Mouse (Mus musculus) gastrocnemius, adult 8-10 months (tissue): ENCODE measurements around the gene Armc2. TPM values are rescaled to one million over a fixed set of nuclear protein-coding genes. Genes with fewer than 3 reads are reported as not detected.
"Not testable (repeated sequence)": the region's sequence is repeated elsewhere in the genome, so short reads cannot be mapped to it uniquely, and the experiment has no call there.

Experiments
- DNase-seq, 2 experiments: peaks; one replicate each; pipeline ENCODE4 v3.0.0; 2022; ENCODE audit warnings: low spot score in 2 of 2
- total RNA-seq, 4 experiments: library from RNA; stranded (reverse); gene quantifications; 2 replicates each; pipeline ENCODE4 v1.2.4; 2022

Armc2 gene
- total RNA-seq, 4 experiments from 2014 or later, result 0.20 to 0.70 (median 0.41) TPM

DNA sequence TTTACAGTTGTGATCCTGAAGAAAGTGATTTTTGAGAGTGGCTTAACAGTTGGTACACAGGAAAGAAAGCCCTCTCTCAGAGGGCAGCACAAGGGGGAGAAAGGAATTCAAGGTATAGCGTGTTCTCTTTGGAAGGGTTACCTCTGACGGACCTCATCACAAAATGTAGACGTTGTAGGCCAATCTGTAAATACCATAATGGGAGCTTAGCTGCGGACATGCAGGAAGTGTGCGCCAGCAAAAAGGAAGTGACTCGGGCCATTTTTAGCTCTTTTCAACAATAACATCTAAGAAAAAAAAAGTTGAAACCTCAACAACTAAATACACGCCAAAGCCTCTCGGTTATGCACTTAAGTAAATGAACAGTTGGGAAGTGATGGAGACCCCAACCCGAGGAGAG, 45.6 kb downstream of the Armc2 start:
- no peak for DNase-seq

DNA sequence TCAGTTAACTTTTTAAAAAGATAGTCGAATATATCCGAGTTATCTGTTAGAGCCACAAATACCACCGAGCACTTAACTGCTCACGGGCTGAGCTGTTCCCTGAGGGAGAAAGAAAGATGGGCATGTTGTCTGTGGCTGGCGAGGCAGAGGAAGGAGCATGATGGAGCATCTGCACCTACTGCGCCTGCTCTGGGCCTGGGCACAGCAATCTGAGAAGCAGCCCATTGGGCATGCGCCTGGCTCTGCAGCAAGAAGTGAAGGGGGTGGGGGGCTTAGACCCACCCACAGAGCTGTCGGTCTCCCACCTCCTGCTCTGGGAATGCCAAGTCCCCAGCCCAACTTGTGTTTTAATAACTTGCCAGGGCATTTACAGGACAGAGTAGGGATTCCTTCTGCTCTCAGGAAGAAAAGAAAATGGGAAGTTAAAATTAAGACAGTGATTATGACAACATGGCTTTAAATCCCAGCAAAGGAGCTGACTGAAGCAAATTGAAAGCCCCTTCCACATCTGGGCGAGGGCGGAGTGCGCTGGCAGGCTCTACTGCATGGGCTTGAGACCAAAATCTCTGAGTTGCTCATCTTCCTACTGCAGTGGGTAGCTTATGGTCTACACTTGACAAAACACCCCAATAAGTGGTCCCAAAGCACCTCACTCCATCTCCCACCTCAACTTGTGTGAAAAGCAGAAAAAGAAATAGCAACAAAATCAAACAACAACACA, 50.2 kb downstream of the Armc2 start:
- DNase-seq, result peak in 1 of 2 experiments; percentile 15

DNA sequence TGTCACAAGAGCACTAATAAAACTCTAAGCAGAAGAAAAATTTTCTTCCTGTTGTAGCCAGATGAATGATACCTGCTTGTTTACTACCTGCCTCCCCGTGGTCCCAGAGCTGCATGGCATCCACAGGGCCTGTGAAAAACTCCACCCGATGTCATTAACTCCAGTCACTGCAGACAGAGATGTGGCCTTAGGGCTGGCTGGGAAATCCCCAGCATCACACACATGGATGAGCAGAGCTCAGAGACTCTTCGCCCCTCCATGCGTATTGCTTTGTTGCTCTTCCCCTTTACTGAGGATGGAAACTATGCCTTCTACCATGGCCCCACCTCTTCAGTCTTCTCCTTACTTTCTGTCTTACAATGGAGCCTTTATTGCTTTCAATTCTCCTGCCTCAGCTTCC, 55.5 kb downstream of the Armc2 start:
- no peak for DNase-seq

DNA sequence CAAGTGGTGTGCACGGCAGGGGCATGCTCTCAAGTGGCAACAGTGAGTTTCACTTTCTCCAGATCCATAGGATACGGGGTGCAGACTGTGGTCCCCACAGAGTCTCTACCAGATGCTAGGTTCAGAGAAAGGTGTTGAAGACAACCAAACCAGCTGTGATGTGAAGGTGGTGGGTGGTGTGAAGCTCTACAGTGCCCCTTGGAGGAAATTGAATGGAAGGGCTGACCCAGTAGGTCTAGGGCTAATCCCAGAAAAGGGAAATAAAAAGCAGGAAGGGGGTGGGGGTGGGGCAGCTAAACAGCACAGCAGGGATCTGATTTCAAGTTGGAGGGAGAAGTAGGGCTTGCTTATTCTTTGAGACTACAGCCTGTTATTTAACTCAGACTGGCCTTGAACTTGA, 58.4 kb downstream of the Armc2 start:
- no peak for DNase-seq

DNA sequence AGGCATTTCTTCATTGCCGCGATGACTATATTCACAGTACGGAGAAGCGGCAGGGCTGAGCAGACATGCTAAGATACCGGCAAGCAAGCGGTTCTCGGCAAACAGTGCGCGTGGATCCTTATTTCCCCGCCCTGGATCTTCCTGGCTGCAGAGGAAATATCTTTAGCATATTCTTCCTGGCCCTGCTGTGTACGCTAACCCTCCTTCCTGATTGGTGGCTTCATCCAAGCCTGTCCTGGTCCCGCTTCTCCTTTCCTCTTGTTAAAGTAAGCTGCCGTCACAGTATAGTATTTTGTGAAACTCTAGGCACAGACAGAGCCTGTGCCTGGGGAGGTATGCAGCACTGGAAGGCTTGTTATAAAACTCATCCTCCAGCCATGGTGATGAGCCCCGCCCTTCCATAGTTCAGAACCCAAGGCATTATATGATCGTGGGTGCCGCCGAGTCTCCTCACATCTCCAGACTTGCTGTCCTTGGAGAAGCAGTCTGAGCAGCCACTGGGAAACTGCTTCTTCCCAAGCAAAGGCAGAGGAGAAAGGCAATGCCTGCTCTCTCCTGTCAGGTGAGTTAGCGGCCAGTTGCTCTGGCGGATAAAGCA, 59.5 kb downstream of the Armc2 start:
- DNase-seq, result no peak

DNA sequence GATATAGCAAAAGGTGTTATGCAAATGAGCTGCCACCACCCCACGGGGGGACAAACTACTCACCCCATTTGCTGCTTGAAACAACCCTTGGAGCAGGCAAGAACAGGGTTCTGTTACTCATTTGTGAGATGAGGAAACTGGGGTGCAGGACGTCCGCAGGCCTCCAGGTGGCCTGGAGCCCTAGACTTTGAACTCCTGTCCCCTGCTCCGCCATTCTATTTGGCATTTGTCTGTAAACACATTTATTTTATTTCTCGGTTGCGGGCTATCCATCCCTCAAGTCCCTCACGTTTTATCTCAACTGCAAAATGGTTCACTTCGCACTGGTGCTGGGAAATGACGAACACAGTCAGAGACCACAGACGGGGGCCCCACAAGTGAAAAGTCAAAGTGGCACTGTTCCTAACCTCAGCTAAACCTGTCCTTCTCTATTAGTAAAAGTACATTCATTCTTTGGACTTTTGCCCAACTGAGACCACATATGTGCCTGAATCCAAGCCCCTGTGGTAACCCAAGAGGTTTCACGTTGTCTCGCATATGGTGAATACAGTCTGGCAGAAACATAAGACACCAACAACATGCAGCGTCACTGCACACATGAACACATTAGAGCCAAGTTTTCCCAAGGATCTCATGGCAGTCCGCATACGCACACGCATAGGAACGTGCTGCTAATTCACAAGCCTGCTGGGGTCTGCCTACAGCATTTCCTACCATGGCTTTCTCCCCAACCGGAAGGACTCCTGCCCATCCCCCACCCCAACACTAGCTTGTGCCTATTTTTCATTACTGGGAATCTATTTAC, 60.6 kb downstream of the Armc2 start:
- DNase-seq, result no peak

DNA sequence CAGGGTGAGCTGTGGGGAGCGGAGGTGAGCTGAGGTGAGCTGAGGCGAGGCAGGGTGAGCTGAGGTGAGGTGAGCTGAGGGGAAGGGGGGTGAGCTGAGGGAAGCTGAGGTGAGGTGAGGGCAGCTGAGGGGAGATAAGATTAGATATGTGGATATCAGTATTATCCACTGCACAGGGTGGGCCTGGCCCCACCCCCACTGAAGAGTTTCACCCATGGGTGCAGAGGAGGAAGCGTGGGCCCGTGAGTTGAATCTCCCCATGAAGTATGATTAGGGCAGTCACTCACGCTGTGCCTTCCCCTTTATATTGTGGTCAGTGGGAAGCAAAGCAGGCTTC, 64.7 kb downstream of the Armc2 start:
- no peak for DNase-seq

DNA sequence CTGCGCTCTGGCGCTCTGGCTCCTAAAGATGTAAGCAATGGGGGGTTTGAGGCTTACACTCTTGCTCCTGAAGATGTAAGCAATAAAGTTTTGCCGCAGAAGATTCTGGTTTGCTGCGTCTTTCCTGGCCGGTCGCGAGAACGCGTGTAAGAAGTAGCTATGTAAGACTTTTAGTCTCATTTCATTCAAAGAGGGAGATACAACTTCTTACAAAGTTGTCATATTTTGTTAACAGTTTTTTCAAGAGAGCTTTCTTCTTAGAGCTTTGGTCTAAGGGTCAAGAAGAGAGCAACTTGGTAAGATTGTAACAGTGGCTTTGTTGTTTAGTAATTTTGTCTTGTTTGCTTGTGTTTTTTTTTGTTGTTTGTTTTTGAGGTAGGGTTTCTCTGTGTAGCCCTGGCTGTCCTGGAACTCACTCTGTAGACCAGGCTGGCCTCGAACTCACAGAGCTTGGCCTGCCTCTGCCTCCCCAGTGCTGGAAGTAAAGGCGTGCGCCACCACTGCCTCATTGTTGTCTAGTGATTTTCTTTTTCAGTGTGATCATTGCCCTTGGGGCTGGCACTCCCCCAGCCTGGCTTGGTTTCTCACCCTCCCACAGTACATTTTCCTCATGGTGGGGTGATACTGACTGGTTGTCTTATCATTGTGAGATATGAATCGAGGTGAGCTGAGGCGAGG, 65.3 kb downstream of the Armc2 start:
- DNase-seq, result no peak

DNA sequence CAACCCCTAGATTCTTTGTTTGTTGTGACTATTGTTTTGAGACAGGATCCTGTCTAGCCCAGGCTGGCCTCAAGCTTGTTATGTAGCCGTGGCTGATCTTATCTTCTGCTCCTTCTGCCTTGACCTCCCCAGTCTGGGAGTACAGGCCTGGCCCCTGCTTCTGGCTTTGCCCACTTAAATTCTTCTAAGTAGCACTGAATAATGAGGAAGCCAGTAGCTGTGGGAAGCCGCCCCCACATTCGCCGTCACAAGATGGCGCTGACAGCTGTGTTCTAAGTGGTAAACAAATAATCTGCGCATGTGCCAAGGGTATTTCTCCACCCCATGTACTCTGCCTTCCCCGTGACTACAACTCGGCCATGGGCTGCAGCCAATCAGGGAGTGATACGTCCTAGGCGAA, 65.9 kb downstream of the Armc2 start:
- not testable (repeated sequence) for DNase-seq

DNA sequence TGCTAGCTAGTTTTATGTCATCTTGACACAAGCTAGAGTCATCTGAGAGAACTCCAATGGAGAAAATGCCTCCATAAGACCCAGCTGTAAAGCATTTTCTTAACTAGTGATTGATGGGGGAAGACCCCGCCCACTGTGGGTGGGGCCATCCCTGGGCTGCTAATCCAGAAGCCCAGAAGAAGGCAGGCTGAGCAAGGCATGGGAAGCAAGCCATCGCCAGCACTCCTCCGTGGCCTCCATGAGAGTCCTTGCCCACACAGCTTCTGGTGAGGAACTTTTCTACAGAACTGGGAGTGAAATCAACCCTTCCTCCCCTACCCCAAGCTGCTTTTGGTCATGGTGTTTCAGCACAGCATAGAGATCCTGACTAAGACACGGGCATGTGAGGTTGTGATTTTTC, 79.2 kb downstream of the Armc2 start:
- DNase-seq, result no peak

DNA sequence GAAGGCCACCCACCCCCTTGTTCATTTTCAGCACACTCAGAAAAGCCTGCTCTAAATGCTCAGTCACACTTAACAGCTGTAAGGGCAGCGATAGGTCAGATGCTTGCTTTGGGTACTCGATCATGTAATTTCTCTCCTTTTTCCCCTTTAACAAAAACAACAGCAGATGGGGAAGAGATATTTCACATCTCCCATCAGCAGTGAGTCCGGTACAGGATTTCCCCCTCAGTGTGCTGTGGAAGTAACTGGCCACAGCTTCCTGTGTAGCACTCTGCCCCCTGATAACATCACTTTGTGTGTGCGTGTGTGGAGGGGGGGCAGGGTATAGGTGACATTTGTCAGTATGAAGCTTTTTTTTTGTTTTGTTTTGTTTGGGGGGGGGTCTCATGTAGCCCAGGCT, 81.1 kb downstream of the Armc2 start:
- DNase-seq, result no peak

DNA sequence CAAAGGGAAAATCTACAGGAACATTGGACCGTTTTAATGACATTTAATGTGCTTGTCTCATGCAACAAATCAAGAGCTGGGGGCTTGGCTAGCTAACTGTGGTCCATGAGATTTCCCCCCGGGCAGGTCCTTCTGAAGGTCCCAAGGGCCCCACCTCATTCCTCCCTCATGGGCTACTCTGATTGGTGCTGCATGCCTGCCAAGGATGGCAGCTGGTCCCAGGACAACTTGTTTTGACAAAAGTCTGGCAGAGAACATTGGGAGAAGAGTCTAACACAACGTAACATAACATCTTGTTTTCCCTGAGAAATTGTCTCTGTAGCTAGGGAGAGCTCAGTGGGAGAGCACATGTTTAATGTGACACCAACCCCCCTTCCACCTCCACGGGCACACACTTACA, 82.1 kb downstream of the Armc2 start:
- no peak for DNase-seq

DNA sequence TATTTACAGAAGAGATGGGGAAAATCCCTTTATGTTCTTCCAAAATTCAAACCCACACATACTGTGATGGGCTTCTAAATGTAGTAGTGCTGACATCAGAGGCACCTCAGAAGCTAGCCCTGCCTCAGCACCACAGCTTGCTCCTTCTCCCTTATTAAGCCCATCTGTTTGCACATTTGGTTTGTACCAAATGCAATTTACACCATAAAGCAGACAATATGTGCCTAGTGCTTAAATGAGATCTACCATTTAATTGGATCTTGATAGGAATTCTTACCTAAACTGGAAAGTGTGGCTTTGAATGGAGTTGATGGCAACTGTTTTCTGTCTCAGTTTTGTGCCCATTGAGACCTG, 82.8 kb downstream of the Armc2 start:
- no peak for DNase-seq

DNA sequence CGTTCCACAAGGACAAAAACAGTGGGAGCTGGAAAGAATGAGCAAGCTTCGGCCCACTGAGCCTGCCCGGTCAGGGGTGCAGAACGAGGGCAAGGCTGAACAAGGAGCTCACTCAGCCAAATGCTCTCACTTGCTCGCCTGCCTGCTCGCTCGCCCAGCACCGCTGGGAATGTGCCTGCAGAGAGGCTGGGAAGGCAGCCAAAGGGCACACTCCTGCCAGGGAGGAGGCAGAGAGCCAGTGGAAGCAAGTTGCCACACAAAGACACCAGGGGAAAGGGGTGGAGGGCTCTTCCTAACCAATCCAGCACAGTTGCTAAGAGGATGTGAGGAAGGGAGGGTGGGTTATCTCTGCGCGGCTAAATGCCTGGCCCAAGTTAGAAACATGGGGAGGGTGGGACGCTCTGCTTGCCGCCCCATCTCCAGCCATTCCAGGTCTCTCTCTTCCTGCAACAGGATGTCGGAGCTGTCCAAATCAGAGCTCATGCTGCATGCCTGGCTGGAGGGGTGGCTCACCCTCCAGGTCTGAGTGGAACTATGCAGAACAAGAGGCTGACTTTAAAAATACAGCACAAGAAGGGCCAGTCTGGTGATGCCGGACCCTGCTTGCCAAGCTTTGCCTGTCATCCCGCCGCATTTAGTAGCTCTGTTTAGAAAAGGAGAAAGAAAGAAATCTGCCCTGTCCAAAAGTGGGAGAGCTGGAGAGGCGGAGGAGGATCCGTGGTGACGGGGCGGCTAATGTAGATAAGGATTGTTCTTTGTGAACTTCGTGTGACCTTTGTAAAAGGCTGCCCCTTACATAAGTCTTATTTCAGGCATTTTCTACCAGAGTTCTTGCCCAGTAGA, 83.4 kb downstream of the Armc2 start:
- DNase-seq, result peak; percentile 73 to 87

DNA sequence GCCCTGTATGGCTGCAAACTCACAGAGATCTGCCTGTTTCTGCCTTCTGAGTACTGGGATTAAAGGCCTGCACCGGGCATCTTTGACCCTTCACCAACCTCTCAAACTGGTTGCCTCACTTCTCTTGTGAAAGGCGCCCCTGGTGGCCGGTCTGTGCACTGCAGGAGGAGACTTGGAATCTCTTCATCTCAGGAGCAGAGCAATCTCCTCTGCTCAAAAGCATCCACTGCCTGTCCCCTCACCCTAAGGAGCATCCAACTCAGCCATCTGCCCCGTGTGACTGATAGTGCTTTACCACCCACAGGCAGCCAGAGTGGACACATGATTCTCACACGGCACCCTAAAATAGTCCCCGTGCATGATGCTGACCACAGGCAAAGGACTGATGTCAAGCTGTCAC, 84.7 kb downstream of the Armc2 start:
- peak; percentile 39 to 44 for DNase-seq

DNA sequence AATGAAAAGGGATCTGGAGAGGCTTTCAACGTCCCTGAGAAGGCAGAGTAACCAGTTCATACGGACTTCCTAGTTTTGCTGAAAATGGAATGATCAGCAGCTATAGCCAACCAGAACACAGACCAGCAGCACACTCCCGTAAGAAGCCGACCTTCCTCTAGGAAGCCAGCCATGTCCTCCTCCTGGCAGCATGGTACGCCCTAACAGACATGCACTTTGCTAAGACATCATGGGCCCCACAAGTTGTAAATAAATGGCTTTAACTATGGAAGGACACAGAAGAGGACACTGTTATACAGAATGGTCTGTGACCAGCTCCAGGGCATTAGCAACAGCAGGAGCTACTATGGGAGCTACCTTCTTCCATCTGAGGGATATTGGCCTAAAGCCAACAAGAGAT, 85.3 kb downstream of the Armc2 start:
- DNase-seq, result no peak

DNA sequence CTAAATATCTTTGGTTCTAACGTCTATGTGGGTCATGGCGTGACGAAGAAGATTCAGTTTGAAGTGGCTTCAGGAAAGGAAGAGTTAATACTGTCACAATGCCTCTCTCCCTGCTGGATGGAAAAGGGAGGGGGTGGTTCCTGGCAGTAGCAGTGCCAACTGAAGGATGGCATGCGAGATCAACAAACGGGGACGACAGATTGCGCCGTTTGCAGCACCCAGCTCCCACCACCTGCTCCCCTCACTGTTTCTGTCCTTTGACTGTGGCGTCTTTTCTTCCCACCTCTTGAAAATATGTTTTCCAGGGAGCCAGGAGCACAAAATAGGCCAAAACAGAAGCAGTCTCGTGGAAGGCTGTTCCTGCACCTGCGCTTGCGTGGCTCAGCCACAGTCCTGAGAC, 86.3 kb downstream of the Armc2 start:
- DNase-seq, result no peak

DNA sequence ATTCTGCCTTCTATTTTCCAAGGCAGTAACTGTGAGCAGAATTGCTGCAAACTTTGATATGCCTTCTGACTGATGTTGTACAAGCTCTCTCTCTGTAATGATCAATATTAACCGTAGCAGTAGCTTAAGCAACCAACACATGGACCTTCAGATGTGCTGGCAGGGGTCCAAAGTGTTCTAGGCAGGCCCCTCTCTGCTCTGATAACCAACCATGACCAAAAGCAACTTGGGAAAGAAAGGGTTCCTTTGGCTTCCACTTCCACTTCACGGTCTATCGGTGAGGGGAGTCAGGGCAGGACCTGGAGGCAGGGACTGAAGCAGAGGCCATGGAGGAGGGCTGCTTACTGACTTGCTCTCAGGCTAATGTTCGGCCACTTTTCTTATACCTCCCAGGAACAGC, 87.3 kb downstream of the Armc2 start:
- DNase-seq, result no peak

DNA sequence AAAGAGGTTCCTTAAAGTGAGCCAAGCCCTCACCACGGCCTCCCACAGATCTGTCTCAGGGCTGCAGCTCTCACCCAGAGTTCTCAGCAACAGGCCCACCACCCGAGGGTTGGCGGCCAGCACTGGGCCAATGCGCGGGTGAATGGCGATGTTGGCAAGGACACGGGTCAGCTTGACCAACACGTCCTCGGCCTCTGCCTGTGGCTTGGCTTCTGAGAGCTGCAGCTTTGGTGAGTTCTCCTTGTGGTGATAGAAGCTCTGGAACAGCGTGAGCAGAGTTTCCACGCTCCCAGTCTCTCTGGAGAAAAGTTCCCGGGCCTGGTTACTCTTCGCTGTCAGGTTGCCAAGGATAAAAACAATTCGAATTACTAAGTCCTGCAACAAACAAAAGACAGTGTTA, 91.5 kb downstream of the Armc2 start:
- no peak for DNase-seq

DNA sequence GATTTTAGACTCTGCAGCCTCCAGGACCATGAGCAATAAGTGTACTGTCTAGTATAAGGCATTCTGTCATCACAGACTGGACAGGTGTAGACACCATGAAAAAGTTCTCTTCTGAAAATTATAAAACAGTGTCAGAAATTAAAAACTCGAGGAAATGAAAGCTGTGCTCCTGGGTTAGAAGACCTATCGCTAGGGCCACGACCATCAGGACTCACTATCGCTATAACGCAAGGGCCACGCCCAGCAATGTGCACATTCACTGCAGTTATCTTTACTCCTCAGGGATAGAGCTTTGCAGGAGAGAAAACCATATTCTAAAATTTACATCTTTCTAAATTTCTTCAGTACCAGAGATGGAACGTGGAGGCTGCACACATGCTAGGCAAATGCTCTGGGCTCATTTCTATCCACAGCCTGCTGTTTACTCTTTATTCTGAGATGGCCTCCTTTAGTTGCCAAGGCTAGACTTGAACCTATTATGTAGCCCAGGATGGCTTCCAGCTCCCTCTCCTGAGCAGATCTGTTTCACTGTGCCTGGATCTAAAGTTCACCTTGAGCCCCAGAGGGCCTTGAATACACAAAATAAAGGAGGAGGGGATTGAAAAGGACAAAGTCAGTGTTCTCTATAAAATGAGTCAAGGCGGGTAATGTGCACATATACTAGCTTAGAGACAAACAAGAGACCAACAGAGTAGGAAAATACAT, 105.8 kb downstream of the Armc2 start:
- DNase-seq, result no peak

DNA sequence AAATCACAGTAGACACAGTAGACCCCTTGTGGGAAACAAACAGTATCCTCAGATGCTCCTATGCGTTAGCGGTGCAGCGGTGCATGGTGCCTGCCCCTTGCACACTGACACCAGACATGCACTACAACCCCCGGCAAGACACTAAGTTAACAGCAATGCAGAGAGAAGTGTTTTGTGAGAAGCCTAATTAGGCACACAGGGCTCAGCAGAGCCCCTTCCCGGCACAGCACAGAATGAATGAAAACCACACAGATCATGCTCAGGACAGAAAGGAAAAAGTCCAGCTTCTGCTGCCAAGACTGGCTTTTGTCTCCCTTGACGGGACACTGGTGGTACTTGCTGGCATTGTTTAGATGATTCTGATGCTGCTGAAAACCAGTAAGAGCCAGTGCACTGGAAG, 109.3 kb downstream of the Armc2 start:
- DNase-seq, result no peak
